Comparison of ENCODE assay signal across 8 mouse cellular contexts in the genomic region with DNA sequence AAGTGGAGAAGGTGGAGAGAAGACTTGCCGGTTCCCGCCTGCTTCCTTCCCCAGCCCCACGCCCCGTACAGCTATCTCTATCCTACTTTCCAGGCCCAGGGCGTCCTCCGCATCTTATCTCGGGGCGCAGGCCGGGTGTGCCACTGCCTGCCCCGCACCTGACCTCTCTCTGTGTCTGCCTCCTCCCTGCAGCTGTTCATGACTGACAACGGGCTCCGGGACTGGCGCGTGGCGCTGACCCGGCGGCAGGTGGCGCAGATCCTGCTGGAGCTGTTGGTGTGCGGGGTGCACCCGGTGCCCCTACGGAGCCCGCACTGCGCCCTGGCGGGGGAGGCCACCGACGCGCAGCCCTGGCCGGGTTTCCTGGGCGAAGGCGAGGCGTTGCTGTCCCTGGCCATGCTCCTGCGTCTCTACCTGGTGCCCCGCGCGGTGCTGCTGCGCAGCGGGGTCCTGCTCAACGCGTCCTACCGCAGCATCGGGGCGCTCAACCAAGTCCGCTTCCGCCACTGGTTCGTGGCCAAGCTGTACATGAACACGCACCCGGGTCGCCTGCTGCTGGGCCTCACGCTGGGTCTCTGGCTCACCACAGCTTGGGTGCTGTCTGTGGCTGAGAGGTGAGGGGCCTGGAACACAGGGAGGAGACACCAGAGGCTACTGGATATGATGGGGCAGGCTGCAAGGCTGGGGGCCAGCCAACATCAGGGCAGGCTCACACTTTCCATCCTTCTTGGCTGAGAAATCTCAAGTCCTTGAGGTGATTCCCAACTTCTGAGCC. TPM values are rescaled to one million over a fixed set of nuclear protein-coding genes. Genes with fewer than 3 reads are reported as not detected.
DNase-seq lines count a peak whose midpoint lies in the region; ATAC-seq and TF ChIP-seq lines count a peak whose summit lies in the region.

No protein-coding gene starts in this region.

- 0 out of 2 replicates have a peak, but pooled peaks have one; percentile 4 for TF ChIP-seq CTCF in cortical plate, adult 2 months (IDR thresholded peaks at IDR 0.05; ENCODE audit: extremely low read depth, insufficient read depth, low read length)

- H3K4me3 ChIP-seq in cortical plate, adult 2 months (ENCODE audit: insufficient read depth, low read length), result no peak overlapping the region
- peak overlapping the region; percentile 58 for H3K4me3 ChIP-seq in heart, embryonic 10.5 days
- H3K4me3 ChIP-seq in limb, embryonic 12.5 days (replicated peaks), result peak overlapping the region; percentile 34
- H3K4me3 ChIP-seq in midbrain, embryonic 13.5 days (replicated peaks), result peak overlapping the region; percentile 28

- H3K9ac ChIP-seq in limb, embryonic 12.5 days (replicated peaks), result peak overlapping the region; percentile 44
- H3K9ac ChIP-seq in midbrain, embryonic 13.5 days (replicated peaks), result peak overlapping the region; percentile 37; the same call in 1 of the 2 replicates

- H3K9me3 ChIP-seq in heart, embryonic 10.5 days, result no peaks in the 10 kb centered on the region
- no peaks in the 10 kb centered on the region for H3K9me3 ChIP-seq in limb, embryonic 12.5 days
- H3K9me3 ChIP-seq in midbrain, embryonic 13.5 days, result no peaks in the 10 kb centered on the region

- peak overlapping the region; percentile 59 for H3K4me2 ChIP-seq in limb, embryonic 12.5 days
- peak overlapping the region; percentile 47 for H3K4me2 ChIP-seq in midbrain, embryonic 13.5 days (replicated peaks)

- H3K27ac ChIP-seq in cortical plate, adult 2 months (ENCODE audit: insufficient read depth, low read length), result no peak overlapping the region
- H3K27ac ChIP-seq in heart, embryonic 10.5 days, result peak overlapping the region; percentile 85
- peak overlapping the region; percentile 80 for H3K27ac ChIP-seq in limb, embryonic 12.5 days
- H3K27ac ChIP-seq in midbrain, embryonic 13.5 days, result no peak overlapping the region; the same call in 1 of the 2 replicates

- peak; percentile 30; the same call in 1 of the 2 replicates for ATAC-seq in limb, embryonic 12.5 days (ENCODE audit: insufficient number of reproducible peaks, insufficient read depth, low FRiP score, low TSS enrichment, low read depth)
- ATAC-seq in midbrain, embryonic 13.5 days, result 0 out of 2 replicates have a peak, but pooled peaks have one; percentile 10
- ATAC-seq in activated CD4-positive, CD25-positive, alpha-beta regulatory T cell, adult 4 months, result no peak

- no peaks in the 10 kb centered on the region for H3K4me1 ChIP-seq in cortical plate, adult 2 months (ENCODE audit: control insufficient read depth, insufficient read depth, low read length)
- H3K4me1 ChIP-seq in heart, embryonic 10.5 days, result peaks cover 24% of the 10 kb centered on the region
- H3K4me1 ChIP-seq in limb, embryonic 12.5 days (replicated peaks), result peaks cover 46% of the 10 kb centered on the region
- peaks cover 20% of the 10 kb centered on the region for H3K4me1 ChIP-seq in midbrain, embryonic 13.5 days (replicated peaks)

- TF ChIP-seq POLR2A in cortical plate, adult 2 months (IDR thresholded peaks at IDR 0.05; ENCODE audit: extremely low read depth, insufficient read depth, low read length), result no peak

- 4% methylated on average over 49 of the region's 49 CpGs for WGBS in heart, embryonic 10.5 days
- 6% methylated on average over 49 of the region's 49 CpGs for WGBS in limb, embryonic 12.5 days
- WGBS in midbrain, embryonic 13.5 days, result 8% methylated on average over 49 of the region's 49 CpGs

- H3K36me3 ChIP-seq in heart, embryonic 10.5 days, result no peaks in the 10 kb centered on the region
- no peaks in the 10 kb centered on the region for H3K36me3 ChIP-seq in limb, embryonic 12.5 days
- no peaks in the 10 kb centered on the region for H3K36me3 ChIP-seq in midbrain, embryonic 13.5 days

- peak; percentile 88 for DNase-seq in spleen, adult 12 weeks (ENCODE audit: low spot score)
- no peak for DNase-seq in spleen, adult 18-20 months
- peak; percentile 96 for DNase-seq in heart, embryonic 10.5 days (ENCODE audit: low spot score)
- DNase-seq in thymus, postnatal 0 days (ENCODE audit: low spot score), result peak; percentile 77

- H3K27me3 ChIP-seq in heart, embryonic 10.5 days (ENCODE audit: insufficient read depth, poor library complexity, severe bottlenecking), result peaks cover 36% of the 10 kb centered on the region
- peaks cover 11% of the 10 kb centered on the region for H3K27me3 ChIP-seq in limb, embryonic 12.5 days
- peaks cover 18% of the 10 kb centered on the region for H3K27me3 ChIP-seq in midbrain, embryonic 13.5 days

RNA-seq across cellular contexts. Expression of a gene that starts 7.2 kb away (rescaled TPM):
- polyA plus RNA-seq in cortical plate, adult 2 months (2012; rRNA removed), result 0.47 and 0.77 TPM in 2 replicates
- polyA plus RNA-seq in heart, embryonic 10.5 days (2016; fragmentation: Nextera tagmentation; extraction: Ambion mirVana), result 11.7 and 14.2 TPM in 2 replicates
- polyA plus RNA-seq in limb, embryonic 12.5 days (2016; fragmentation: Nextera tagmentation; extraction: Ambion mirVana), result 2.1 and 2.8 TPM in 2 replicates
- 0.40 and 0.66 TPM in 2 replicates for polyA plus RNA-seq in midbrain, embryonic 13.5 days (2015; fragmentation: Nextera tagmentation; extraction: Ambion mirVana)
- polyA plus RNA-seq in thymus, postnatal 0 days (2015; fragmentation: Nextera tagmentation; extraction: Ambion mirVana), result 105 and 120 TPM in 2 replicates
- polyA plus RNA-seq in activated CD4-positive, CD25-positive, alpha-beta regulatory T cell, adult 4 months (2017; shearing (Covaris generic)), result 100 to 1,000 TPM; 101 to 105 TPM

RNA-seq across cellular contexts. Expression of a gene that starts 22.1 kb away (rescaled TPM):
- polyA plus RNA-seq in cortical plate, adult 2 months (2012; rRNA removed), result 81.7 and 84.5 TPM in 2 replicates
- 25.4 and 27.7 TPM in 2 replicates for polyA plus RNA-seq in heart, embryonic 10.5 days (2016; fragmentation: Nextera tagmentation; extraction: Ambion mirVana)
- polyA plus RNA-seq in limb, embryonic 12.5 days (2016; fragmentation: Nextera tagmentation; extraction: Ambion mirVana), result 22.7 and 25.4 TPM in 2 replicates
- polyA plus RNA-seq in midbrain, embryonic 13.5 days (2015; fragmentation: Nextera tagmentation; extraction: Ambion mirVana), result 32.9 and 33.5 TPM in 2 replicates
- 30.2 and 33.3 TPM in 2 replicates for polyA plus RNA-seq in thymus, postnatal 0 days (2015; fragmentation: Nextera tagmentation; extraction: Ambion mirVana)
- polyA plus RNA-seq in activated CD4-positive, CD25-positive, alpha-beta regulatory T cell, adult 4 months (2017; shearing (Covaris generic)), result 10 to 100 TPM; 24.1 to 31.0 TPM

RNA-seq across cellular contexts. Expression of a gene that starts 28.3 kb away (rescaled TPM):
- not detected in 2 replicates for polyA plus RNA-seq in cortical plate, adult 2 months (2012; rRNA removed)
- not detected in 2 replicates for polyA plus RNA-seq in heart, embryonic 10.5 days (2016; fragmentation: Nextera tagmentation; extraction: Ambion mirVana)
- polyA plus RNA-seq in limb, embryonic 12.5 days (2016; fragmentation: Nextera tagmentation; extraction: Ambion mirVana), result not detected in 2 replicates
- not detected in 2 replicates for polyA plus RNA-seq in midbrain, embryonic 13.5 days (2015; fragmentation: Nextera tagmentation; extraction: Ambion mirVana)
- 0.05 TPM in 1 of 2 replicates, not detected in the other for polyA plus RNA-seq in thymus, postnatal 0 days (2015; fragmentation: Nextera tagmentation; extraction: Ambion mirVana)
- polyA plus RNA-seq in activated CD4-positive, CD25-positive, alpha-beta regulatory T cell, adult 4 months (2017; shearing (Covaris generic)), result not detected

RNA-seq across cellular contexts. Expression of a gene that starts 43.5 kb away (rescaled TPM):
- polyA plus RNA-seq in cortical plate, adult 2 months (2012; rRNA removed), result 0.29 TPM in 1 of 2 replicates, not detected in the other
- not detected in 2 replicates for polyA plus RNA-seq in heart, embryonic 10.5 days (2016; fragmentation: Nextera tagmentation; extraction: Ambion mirVana)
- polyA plus RNA-seq in limb, embryonic 12.5 days (2016; fragmentation: Nextera tagmentation; extraction: Ambion mirVana), result 0.25 TPM in 1 of 2 replicates, not detected in the other
- 0.40 TPM in 1 of 2 replicates, not detected in the other for polyA plus RNA-seq in midbrain, embryonic 13.5 days (2015; fragmentation: Nextera tagmentation; extraction: Ambion mirVana)
- not detected in 2 replicates for polyA plus RNA-seq in thymus, postnatal 0 days (2015; fragmentation: Nextera tagmentation; extraction: Ambion mirVana)
- not detected for polyA plus RNA-seq in activated CD4-positive, CD25-positive, alpha-beta regulatory T cell, adult 4 months (2017; shearing (Covaris generic))

Comparison
In these comparisons a context has a peak if more than half of its experiments do, and no peak if none do; other contexts are left out.
1. DNase-seq: peak in spleen, adult 12 weeks (single experiment), heart, embryonic 10.5 days (single experiment) and thymus, postnatal 0 days (single experiment); none in spleen, adult 18-20 months (0 of 2).
2. H3K27ac ChIP-seq: peak in heart, embryonic 10.5 days (single experiment) and limb, embryonic 12.5 days (single experiment); none in cortical plate, adult 2 months (single experiment) and midbrain, embryonic 13.5 days (single experiment).